Mouse (Mus musculus): ENCODE measurements at regions not wholly inside any gene's neighbourhood (a gene's known extent, or its start where the extent isn't known, plus 50 kb on each side); places are given as distances from the start of the nearest gene placed in this dataset.

GRCm38 (mm10) chr16:97234321-97234720, 63.8 kb upstream of the Dscam start:
- Histone ChIP-seq H3K4me1 (replicated peaks) (no peaks in the 10 kb centered on the region), H3K4me3 (no peak overlapping the region), H3K9me3 (no peaks in the 10 kb centered on the region), H3K27me3 (ENCODE audit: insufficient read depth, poor library complexity, severe bottlenecking) (no peaks in the 10 kb centered on the region), H3K27ac (no peak overlapping the region), H3K36me3 (no peaks in the 10 kb centered on the region)
- WGBS = 46% methylated on average over 3 of the region's 3 CpGs
- no peak for DNase-seq (ENCODE audit: low spot score)

- DNase-seq (ENCODE audit: low spot score) = no peak
- H3K4me3 ChIP-seq = no peak overlapping the region
- H3K9me3 ChIP-seq = no peaks in the 10 kb centered on the region
- no peaks in the 10 kb centered on the region for H3K36me3 ChIP-seq
- H3K27ac ChIP-seq = no peak overlapping the region
- H3K27me3 ChIP-seq (ENCODE audit: insufficient read depth, poor library complexity, severe bottlenecking) = no peaks in the 10 kb centered on the region
- no peaks in the 10 kb centered on the region for H3K4me1 ChIP-seq (replicated peaks)
- WGBS = 83% methylated on average over 5 of the region's 5 CpGs
These were observed 69.1 kb upstream of the Dscam start for GRCm38 (mm10) chr16:97239626-97240025.

GRCm38 (mm10) chr16:97240085-97240484, 69.5 kb upstream of the Dscam start:
- Histone ChIP-seq H3K36me3 (no peaks in the 10 kb centered on the region), H3K4me1 (replicated peaks) (no peaks in the 10 kb centered on the region), H3K9me3 (no peaks in the 10 kb centered on the region), H3K27me3 (ENCODE audit: insufficient read depth, poor library complexity, severe bottlenecking) (no peaks in the 10 kb centered on the region), H3K4me3 (no peak overlapping the region), H3K27ac (no peak overlapping the region)
- DNase-seq (ENCODE audit: low spot score) = no peak
- WGBS = 82% methylated on average over 7 of the region's 7 CpGs

GRCm38 (mm10) chr16:97240859-97241360, 70.4 kb upstream of the Dscam start:
- H3K4me1 ChIP-seq (replicated peaks) = no peaks in the 10 kb centered on the region
- no peak overlapping the region for H3K27ac ChIP-seq
- H3K4me3 ChIP-seq = no peak overlapping the region
- no peaks in the 10 kb centered on the region for H3K27me3 ChIP-seq (ENCODE audit: insufficient read depth, poor library complexity, severe bottlenecking)
- no peak for DNase-seq (ENCODE audit: low spot score)
- WGBS = 86% methylated on average over 8 of the region's 8 CpGs
- no peaks in the 10 kb centered on the region for H3K36me3 ChIP-seq
- H3K9me3 ChIP-seq = no peaks in the 10 kb centered on the region

GRCm38 (mm10) chr16:97241639-97242038, 71.1 kb upstream of the Dscam start:
- H3K4me3 ChIP-seq = no peak overlapping the region
- no peak overlapping the region for H3K27ac ChIP-seq
- no peak for DNase-seq (ENCODE audit: low spot score)
- H3K4me1 ChIP-seq (replicated peaks) = no peaks in the 10 kb centered on the region
- H3K27me3 ChIP-seq (ENCODE audit: insufficient read depth, poor library complexity, severe bottlenecking) = no peaks in the 10 kb centered on the region
- H3K36me3 ChIP-seq = no peaks in the 10 kb centered on the region
- H3K9me3 ChIP-seq = no peaks in the 10 kb centered on the region

- Histone ChIP-seq H3K4me1 (replicated peaks) (no peaks in the 10 kb centered on the region), H3K27ac (no peak overlapping the region), H3K36me3 (no peaks in the 10 kb centered on the region), H3K4me3 (no peak overlapping the region), H3K9me3 (no peaks in the 10 kb centered on the region), H3K27me3 (ENCODE audit: insufficient read depth, poor library complexity, severe bottlenecking) (no peaks in the 10 kb centered on the region)
- WGBS = 74% methylated on average over 6 of the region's 6 CpGs
- no peak for DNase-seq (ENCODE audit: low spot score)
These were observed 79.9 kb upstream of the Dscam start for GRCm38 (mm10) chr16:97250488-97250887.

GRCm38 (mm10) chr16:97252551-97252950, 82.0 kb upstream of the Dscam start:
- DNase-seq (ENCODE audit: low spot score) = no peak
- Histone ChIP-seq H3K36me3 (no peaks in the 10 kb centered on the region), H3K27me3 (ENCODE audit: insufficient read depth, poor library complexity, severe bottlenecking) (no peaks in the 10 kb centered on the region), H3K4me3 (no peak overlapping the region), H3K9me3 (no peaks in the 10 kb centered on the region), H3K4me1 (replicated peaks) (no peaks in the 10 kb centered on the region), H3K27ac (no peak overlapping the region)
- WGBS = 86% methylated on average over 1 of the region's 1 CpGs

GRCm38 (mm10) chr16:97252997-97253635, 82.6 kb upstream of the Dscam start:
- no peak for DNase-seq (ENCODE audit: low spot score)
- no peaks in the 10 kb centered on the region for H3K9me3 ChIP-seq
- no peaks in the 10 kb centered on the region for H3K36me3 ChIP-seq
- no peaks in the 10 kb centered on the region for H3K27me3 ChIP-seq (ENCODE audit: insufficient read depth, poor library complexity, severe bottlenecking)
- no peak overlapping the region for H3K27ac ChIP-seq
- 54% methylated on average over 2 of the region's 2 CpGs for WGBS
- no peak overlapping the region for H3K4me3 ChIP-seq
- H3K4me1 ChIP-seq (replicated peaks) = no peaks in the 10 kb centered on the region

GRCm38 (mm10) chr16:97258821-97259220, 88.3 kb upstream of the Dscam start:
- H3K4me3 ChIP-seq = no peak overlapping the region
- DNase-seq (ENCODE audit: low spot score) = no peak
- H3K27me3 ChIP-seq (ENCODE audit: insufficient read depth, poor library complexity, severe bottlenecking) = no peaks in the 10 kb centered on the region
- no peaks in the 10 kb centered on the region for H3K9me3 ChIP-seq
- no peaks in the 10 kb centered on the region for H3K36me3 ChIP-seq
- 87% methylated on average over 6 of the region's 6 CpGs for WGBS
- H3K4me1 ChIP-seq (replicated peaks) = peaks cover 7% of the 10 kb centered on the region; the same call in 1 of the 2 replicates
- no peak overlapping the region for H3K27ac ChIP-seq

- H3K27ac ChIP-seq = no peak overlapping the region
- no peak overlapping the region for H3K4me3 ChIP-seq
- no peaks in the 10 kb centered on the region for H3K36me3 ChIP-seq
- no peaks in the 10 kb centered on the region for H3K27me3 ChIP-seq (ENCODE audit: insufficient read depth, poor library complexity, severe bottlenecking)
- H3K9me3 ChIP-seq = no peaks in the 10 kb centered on the region
- no peak for DNase-seq (ENCODE audit: low spot score)
- H3K4me1 ChIP-seq (replicated peaks) = peaks cover 13% of the 10 kb centered on the region; the same call in 1 of the 2 replicates
- 11% methylated on average over 6 of the region's 6 CpGs for WGBS
These were observed 92.9 kb upstream of the Dscam start for GRCm38 (mm10) chr16:97263451-97263850.

- Histone ChIP-seq H3K9me3 (no peaks in the 10 kb centered on the region), H3K36me3 (no peaks in the 10 kb centered on the region), H3K4me1 (replicated peaks) (0 out of 2 replicates have a peak, but pooled peaks cover 3% of the 10 kb centered on the region), H3K27me3 (ENCODE audit: insufficient read depth, poor library complexity, severe bottlenecking) (no peaks in the 10 kb centered on the region), H3K27ac (no peak overlapping the region), H3K4me3 (no peak overlapping the region)
- no peak for DNase-seq (ENCODE audit: low spot score)
- 89% methylated on average over 7 of the region's 7 CpGs for WGBS
These were observed 86.0 kb upstream of the Bace2 start for GRCm38 (mm10) chr16:97270417-97271133.

GRCm38 (mm10) chr16:97271264-97271663, 85.3 kb upstream of the Bace2 start:
- Histone ChIP-seq H3K9me3 (no peaks in the 10 kb centered on the region), H3K4me3 (no peak overlapping the region), H3K4me1 (replicated peaks) (0 out of 2 replicates have a peak, but pooled peaks cover 3% of the 10 kb centered on the region), H3K27me3 (ENCODE audit: insufficient read depth, poor library complexity, severe bottlenecking) (no peaks in the 10 kb centered on the region), H3K27ac (no peak overlapping the region), H3K36me3 (no peaks in the 10 kb centered on the region)
- WGBS = 95% methylated on average over 8 of the region's 8 CpGs
- DNase-seq (ENCODE audit: low spot score) = no peak

- no peak overlapping the region for H3K27ac ChIP-seq
- 0 out of 2 replicates have a peak, but pooled peaks cover 3% of the 10 kb centered on the region for H3K4me1 ChIP-seq (replicated peaks)
- DNase-seq (ENCODE audit: low spot score) = peak; percentile 83
- no peaks in the 10 kb centered on the region for H3K36me3 ChIP-seq
- H3K27me3 ChIP-seq (ENCODE audit: insufficient read depth, poor library complexity, severe bottlenecking) = no peaks in the 10 kb centered on the region
- H3K9me3 ChIP-seq = no peaks in the 10 kb centered on the region
- 19% methylated on average over 12 of the region's 12 CpGs for WGBS
- peak overlapping the region; percentile 33 for H3K4me3 ChIP-seq
These were observed 84.4 kb upstream of the Bace2 start for GRCm38 (mm10) chr16:97272035-97272631.
